Mouse (Mus musculus): ENCODE results near the gene Smurf2. TPM values are rescaled to one million over a fixed set of nuclear protein-coding genes. Genes with fewer than 3 reads are reported as not detected.

Smurf2 gene
- polyA plus RNA-seq (2015; fragmentation: Nextera tagmentation; extraction: Ambion mirVana) = 16.5 and 16.8 TPM in 2 replicates

DNA sequence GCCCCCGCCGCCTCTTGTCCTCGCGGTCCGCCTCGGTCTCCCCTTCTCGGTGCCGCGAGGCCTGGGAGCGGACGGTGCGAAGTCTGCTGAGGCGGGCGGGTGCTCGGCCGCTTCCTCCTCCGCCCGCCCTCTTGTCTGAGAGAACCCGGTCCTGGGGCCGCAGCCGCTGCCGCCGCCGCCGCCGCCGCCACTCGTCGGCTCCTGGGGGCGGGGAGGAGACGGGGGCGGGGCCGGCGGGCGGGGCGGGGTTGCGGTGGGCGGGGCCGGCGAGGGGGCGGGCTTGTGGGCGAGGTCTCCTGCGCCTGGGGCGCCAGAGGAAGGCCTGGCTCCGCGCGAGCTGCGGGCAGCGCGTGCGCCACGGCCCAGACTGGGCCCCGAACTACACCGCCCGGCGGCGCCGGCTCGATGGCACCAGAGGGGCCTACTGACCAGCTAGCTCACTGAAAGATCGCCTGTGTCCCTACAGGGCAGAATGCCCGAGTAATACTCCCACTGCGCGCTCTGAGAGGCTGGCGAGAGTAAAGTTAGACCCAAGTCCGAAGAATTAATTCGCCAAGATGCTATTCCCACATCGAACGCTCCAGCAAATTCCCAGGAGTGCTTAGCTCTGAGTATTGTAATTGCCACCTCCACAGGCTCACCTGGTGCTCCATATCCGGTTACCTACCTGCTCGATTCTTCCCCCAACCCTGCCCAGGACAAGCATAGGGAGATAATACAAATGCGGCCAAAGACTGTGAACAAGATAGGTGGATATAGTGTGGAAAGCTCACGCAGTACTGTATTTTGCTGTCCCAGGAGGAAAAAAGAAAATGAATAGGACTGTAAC is at the start of gene Smurf2:
TSS of gene Smurf2 (minus strand) at position 165 of the 829 bp plus-strand sequence.
- no peaks in the 10 kb centered on the region for H3K36me3 ChIP-seq
- H3K4me2 ChIP-seq = peak within 1 kb of the TSS; percentile 77
- peak within 1 kb of the TSS; percentile 95 for H3K27ac ChIP-seq
- peak within 1 kb of the TSS; percentile 92 for H3K4me3 ChIP-seq
- no peaks in the 10 kb centered on the region for H3K27me3 ChIP-seq
- WGBS = 3% methylated on average over 55 of the region's 72 CpGs
- H3K9me3 ChIP-seq = no peaks in the 10 kb centered on the region
- H3K4me1 ChIP-seq = peaks cover 19% of the 10 kb centered on the region
- peak within 1 kb of the TSS; percentile 97 for H3K9ac ChIP-seq
- peak; percentile 91 for ATAC-seq (ENCODE audit: insufficient number of reproducible peaks, insufficient read depth, low FRiP score, low TSS enrichment, low read depth)

DNA sequence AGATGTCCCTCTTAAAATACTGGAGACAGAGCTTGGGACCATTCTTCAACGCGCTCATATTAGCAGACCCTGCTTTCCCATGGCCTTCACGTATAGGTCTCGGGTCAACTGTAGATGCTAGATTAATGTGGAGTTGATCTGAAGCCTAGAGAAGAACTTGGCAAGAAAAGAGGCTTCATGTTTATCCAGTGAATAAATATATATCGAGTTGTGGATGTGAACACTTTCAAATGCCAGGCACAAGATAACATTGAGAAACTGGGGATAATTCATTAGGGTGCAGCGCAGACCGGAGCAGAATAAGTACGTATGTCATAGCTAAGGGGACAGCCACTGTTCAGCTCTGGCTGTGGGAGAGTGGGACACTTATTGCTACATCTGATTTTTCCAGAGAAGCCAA is 49.3 kb upstream of the Smurf2 start:
- H3K9me3 ChIP-seq = 0 out of 2 replicates have a peak, but pooled peaks cover 2% of the 10 kb centered on the region
- H3K4me2 ChIP-seq = no peak overlapping the region
- H3K36me3 ChIP-seq = no peaks in the 10 kb centered on the region
- H3K4me3 ChIP-seq = no peak overlapping the region
- WGBS = 92% methylated on average over 8 of the region's 8 CpGs
- no peaks in the 10 kb centered on the region for H3K27me3 ChIP-seq
- no peak for ATAC-seq (ENCODE audit: insufficient number of reproducible peaks, insufficient read depth, low FRiP score, low TSS enrichment, low read depth)
- H3K27ac ChIP-seq = no peak overlapping the region
- H3K9ac ChIP-seq = no peak overlapping the region
- H3K4me1 ChIP-seq = 0 out of 2 replicates have a peak, but pooled peaks cover 3% of the 10 kb centered on the region

DNA sequence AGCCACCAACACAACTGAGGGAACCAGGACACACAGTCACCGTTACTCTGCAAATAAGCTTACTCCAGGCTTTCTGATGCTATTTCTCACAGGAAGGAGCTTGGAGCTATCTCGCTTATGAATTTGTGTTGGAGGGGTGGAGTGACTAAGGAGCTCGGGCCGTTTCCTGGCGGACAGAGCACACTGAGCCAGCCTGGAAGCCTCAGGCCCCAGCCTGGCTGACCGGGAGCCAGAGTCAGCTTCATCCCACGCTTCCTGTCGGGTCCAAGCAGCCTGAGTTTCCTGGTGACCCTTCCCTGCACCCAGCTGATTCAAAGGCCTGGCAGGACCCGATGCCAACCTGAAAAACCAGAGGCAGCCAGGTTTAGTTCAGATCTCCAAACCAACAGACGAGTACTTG is 47.1 kb upstream of the Smurf2 start:
- no peak overlapping the region for H3K4me2 ChIP-seq
- H3K4me3 ChIP-seq = no peak overlapping the region
- 56% methylated on average over 10 of the region's 10 CpGs for WGBS
- H3K27ac ChIP-seq = no peak overlapping the region
- H3K9me3 ChIP-seq = no peaks in the 10 kb centered on the region
- no peak for ATAC-seq (ENCODE audit: insufficient number of reproducible peaks, insufficient read depth, low FRiP score, low TSS enrichment, low read depth)
- no peaks in the 10 kb centered on the region for H3K27me3 ChIP-seq
- 0 out of 2 replicates have a peak, but pooled peaks cover 3% of the 10 kb centered on the region for H3K4me1 ChIP-seq
- H3K9ac ChIP-seq = no peak overlapping the region
- no peaks in the 10 kb centered on the region for H3K36me3 ChIP-seq

DNA sequence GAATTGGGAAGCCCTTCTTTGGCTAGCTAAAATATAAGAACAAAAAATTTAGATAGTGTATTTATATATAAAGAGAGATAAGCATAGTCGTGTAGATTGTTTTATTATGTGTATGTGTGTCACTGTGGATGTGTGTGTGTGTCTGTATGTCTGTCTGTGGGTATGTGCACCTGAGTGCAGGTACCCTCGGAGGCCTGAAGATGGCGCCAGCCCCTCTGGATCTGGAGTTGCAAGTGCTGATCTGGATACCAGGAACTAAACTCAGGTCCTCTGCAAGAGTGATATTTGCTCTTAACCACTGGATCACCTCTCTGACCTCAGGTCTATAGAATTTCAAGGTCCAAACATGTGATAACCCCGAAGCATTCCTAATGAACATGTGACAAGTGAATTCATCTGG is 45.4 kb upstream of the Smurf2 start:
- Histone ChIP-seq H3K36me3 (no peaks in the 10 kb centered on the region), H3K9ac (no peak overlapping the region), H3K4me2 (no peak overlapping the region), H3K27me3 (no peaks in the 10 kb centered on the region), H3K9me3 (no peaks in the 10 kb centered on the region), H3K4me1 (peaks cover 8% of the 10 kb centered on the region), H3K4me3 (no peak overlapping the region), H3K27ac (no peak overlapping the region)
- no peak for ATAC-seq (ENCODE audit: insufficient number of reproducible peaks, insufficient read depth, low FRiP score, low TSS enrichment, low read depth)
- WGBS = 91% methylated on average over 4 of the region's 4 CpGs

DNA sequence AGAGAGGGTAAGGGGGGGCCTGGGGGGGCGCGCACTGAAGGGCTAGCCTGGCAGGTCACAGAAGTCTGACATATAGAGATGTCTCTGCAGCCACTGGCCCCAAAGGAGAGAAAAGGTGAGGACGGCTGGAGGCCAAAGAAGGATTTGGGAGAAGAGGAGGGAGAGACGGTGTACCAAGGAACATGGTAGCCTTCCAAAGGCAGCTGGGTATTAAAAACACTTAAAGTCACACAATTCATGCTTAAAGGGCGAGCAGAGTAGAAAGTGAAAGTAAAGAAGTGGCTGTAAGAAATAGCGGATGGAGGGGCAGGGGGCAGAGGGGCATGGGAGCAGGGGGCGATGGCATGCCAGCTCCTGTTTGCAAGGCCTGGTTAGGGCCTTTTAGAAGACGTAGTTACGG is 41.8 kb upstream of the Smurf2 start:
- Histone ChIP-seq H3K4me1 (peaks cover 9% of the 10 kb centered on the region), H3K4me3 (no peak overlapping the region), H3K27me3 (no peaks in the 10 kb centered on the region), H3K9me3 (no peaks in the 10 kb centered on the region), H3K9ac (no peak overlapping the region), H3K36me3 (no peaks in the 10 kb centered on the region), H3K4me2 (no peak overlapping the region), H3K27ac (no peak overlapping the region)
- ATAC-seq (ENCODE audit: insufficient number of reproducible peaks, insufficient read depth, low FRiP score, low TSS enrichment, low read depth) = no peak
- WGBS = 86% methylated on average over 9 of the region's 9 CpGs

DNA sequence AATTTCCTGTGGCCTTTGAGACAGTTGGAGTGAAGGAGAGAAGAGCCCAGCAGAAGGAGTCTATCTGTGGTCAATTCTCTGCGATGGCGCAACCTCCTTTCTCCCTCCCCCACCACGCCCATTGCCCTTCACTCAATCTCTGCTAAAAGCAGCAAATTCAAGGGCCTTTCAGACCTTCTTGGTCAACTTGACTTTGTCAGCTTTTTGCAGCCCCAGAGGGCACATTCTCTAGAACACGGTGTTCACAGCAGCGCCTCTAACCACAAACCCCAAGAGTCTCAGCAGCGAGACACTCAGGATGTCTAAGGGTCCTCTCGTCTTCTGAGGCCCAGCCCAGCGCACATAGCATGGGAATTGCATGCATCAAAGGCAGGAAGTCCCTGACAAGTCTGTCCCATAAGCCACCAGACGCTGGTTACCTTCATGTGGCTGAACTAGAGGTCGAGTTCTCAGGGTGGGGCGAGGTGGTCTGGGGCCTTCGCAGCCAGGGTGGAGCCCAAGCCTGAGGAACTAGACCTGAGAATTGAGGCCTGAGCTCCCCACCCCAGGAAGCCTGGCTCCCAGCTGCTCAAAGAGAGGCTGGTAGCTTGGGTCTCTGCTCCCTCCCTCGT is 41.1 kb upstream of the Smurf2 start:
- no peaks in the 10 kb centered on the region for H3K27me3 ChIP-seq
- H3K9me3 ChIP-seq = no peaks in the 10 kb centered on the region
- WGBS = 59% methylated on average over 13 of the region's 13 CpGs
- no peak for ATAC-seq (ENCODE audit: insufficient number of reproducible peaks, insufficient read depth, low FRiP score, low TSS enrichment, low read depth)
- H3K36me3 ChIP-seq = no peaks in the 10 kb centered on the region
- H3K4me1 ChIP-seq = peaks cover 11% of the 10 kb centered on the region
- no peak overlapping the region for H3K9ac ChIP-seq
- H3K27ac ChIP-seq = no peak overlapping the region
- no peak overlapping the region for H3K4me3 ChIP-seq
- no peak overlapping the region for H3K4me2 ChIP-seq

DNA sequence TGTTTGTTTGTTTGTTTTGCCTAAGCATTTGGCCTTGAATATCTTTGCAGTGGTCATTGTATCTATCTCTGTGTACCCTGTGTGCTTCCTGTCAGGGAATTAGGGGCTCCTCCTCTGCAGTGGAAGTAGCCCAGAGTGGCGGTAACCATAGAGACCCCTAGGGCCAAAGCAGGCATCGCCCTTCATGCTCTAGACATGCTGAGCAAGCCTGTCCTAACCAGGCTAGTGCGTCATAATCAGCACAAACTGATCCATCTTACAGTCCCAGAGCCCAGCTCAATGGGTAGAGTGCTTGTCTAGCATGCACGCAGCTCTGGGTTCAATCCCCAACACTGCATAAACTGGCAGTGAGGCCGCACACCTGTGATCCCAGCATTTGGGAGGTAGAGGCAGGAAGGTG is 38.6 kb upstream of the Smurf2 start:
- Histone ChIP-seq H3K9ac (no peak overlapping the region), H3K36me3 (no peaks in the 10 kb centered on the region), H3K4me1 (peaks cover 15% of the 10 kb centered on the region), H3K4me3 (no peak overlapping the region), H3K9me3 (no peaks in the 10 kb centered on the region), H3K27ac (no peak overlapping the region), H3K4me2 (no peak overlapping the region), H3K27me3 (no peaks in the 10 kb centered on the region)
- WGBS = 87% methylated on average over 5 of the region's 5 CpGs
- ATAC-seq (ENCODE audit: insufficient number of reproducible peaks, insufficient read depth, low FRiP score, low TSS enrichment, low read depth) = no peak

DNA sequence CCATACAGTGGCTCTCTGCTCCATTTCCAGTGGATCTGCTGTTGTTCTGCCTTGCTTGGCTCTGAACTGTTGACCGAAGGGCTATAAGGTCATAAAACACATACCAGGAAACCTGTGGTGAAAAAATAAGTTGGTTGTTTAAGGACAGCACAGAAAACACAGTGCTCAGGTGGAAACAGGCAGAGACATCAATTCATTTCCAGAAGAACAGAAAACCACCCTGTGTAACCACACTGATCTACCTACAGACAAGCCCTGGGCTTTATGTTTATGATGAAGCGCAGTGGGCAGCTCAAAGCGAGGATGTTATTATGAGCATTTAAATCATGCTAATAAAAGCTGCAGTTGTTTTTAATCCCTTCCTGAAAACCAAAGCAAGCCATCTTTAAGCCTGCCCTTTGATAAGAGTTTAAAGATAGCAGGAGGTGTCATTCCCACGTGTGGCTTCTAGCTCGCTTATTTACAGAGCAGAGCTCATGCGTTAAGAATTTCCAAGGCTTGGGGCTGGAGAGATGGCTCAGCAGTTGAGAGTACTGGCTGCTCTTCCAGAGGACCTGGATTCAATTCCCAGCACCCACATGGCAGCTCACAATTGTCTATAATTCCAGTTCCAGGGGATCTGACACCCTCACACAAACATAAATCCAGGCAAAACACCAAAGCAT is 38.0 kb upstream of the Smurf2 start:
- no peak overlapping the region for H3K9ac ChIP-seq
- peaks cover 15% of the 10 kb centered on the region for H3K4me1 ChIP-seq
- H3K9me3 ChIP-seq = no peaks in the 10 kb centered on the region
- H3K4me3 ChIP-seq = no peak overlapping the region
- no peak overlapping the region for H3K27ac ChIP-seq
- 87% methylated on average over 6 of the region's 6 CpGs for WGBS
- H3K4me2 ChIP-seq = no peak overlapping the region
- no peaks in the 10 kb centered on the region for H3K27me3 ChIP-seq
- no peaks in the 10 kb centered on the region for H3K36me3 ChIP-seq
- no peak for ATAC-seq (ENCODE audit: insufficient number of reproducible peaks, insufficient read depth, low FRiP score, low TSS enrichment, low read depth)

DNA sequence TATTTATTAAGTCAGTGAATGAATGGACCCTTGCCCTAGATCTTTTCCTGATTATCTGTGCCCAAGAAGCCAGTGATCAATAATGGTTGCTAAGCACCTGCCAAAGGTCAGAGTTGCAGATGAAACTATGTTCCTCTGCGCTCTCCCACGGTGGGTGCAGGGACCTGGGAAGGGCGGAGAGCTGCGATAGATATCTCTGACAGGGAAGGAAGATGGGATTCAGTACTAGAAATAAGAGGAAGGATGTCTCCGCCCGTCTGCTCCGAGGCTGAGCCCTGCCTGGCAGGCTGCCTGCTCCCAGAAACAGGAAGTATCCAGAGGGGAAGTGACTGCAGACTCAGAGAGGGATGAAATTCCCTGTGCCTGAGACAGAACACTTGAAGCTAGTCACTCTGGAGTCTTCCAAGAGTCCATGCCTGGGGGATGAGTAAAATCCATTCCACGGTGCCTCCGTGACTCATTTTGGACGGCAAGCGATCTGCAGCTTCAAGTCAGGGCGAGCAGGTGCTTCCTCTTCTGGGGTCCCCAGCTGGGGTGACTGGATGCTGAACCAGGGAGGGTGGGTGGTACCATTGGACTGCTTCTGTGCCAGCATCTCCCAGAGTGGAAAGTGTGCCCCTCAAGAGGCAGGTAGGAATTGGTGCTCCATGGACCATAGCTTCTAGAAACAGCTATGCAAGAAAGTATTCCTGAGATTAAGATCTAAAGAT is 36.9 kb upstream of the Smurf2 start:
- H3K27me3 ChIP-seq = no peaks in the 10 kb centered on the region
- ATAC-seq (ENCODE audit: insufficient number of reproducible peaks, insufficient read depth, low FRiP score, low TSS enrichment, low read depth) = no peak
- H3K4me3 ChIP-seq = no peak overlapping the region
- no peaks in the 10 kb centered on the region for H3K9me3 ChIP-seq
- 0 out of 2 replicates have a peak overlapping the region, but pooled peaks have one; percentile 33 for H3K27ac ChIP-seq
- H3K9ac ChIP-seq = no peak overlapping the region
- H3K36me3 ChIP-seq = no peaks in the 10 kb centered on the region
- H3K4me1 ChIP-seq = peaks cover 15% of the 10 kb centered on the region
- H3K4me2 ChIP-seq = no peak overlapping the region
- 74% methylated on average over 12 of the region's 12 CpGs for WGBS

DNA sequence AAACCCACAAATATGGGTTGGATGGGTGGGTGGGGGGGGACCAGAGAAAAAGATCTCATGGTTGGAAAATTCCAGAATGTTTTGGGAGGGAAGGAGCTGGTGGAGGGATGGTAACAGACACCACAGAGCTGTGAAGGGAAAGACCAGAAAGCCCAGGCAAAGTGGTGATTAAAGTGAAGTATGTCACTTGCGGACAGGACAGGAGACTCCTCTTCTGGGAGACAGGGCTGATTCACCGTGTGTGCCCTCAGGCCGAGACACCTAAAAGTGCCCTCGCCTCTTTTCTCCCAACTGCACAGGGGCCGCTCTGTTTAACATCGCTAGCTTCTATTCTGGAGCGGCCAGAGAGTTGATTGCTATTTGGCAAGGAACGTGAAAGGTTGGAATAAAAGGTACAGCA is 34.1 kb upstream of the Smurf2 start:
- H3K4me2 ChIP-seq = no peak overlapping the region
- ATAC-seq (ENCODE audit: insufficient number of reproducible peaks, insufficient read depth, low FRiP score, low TSS enrichment, low read depth) = no peak

DNA sequence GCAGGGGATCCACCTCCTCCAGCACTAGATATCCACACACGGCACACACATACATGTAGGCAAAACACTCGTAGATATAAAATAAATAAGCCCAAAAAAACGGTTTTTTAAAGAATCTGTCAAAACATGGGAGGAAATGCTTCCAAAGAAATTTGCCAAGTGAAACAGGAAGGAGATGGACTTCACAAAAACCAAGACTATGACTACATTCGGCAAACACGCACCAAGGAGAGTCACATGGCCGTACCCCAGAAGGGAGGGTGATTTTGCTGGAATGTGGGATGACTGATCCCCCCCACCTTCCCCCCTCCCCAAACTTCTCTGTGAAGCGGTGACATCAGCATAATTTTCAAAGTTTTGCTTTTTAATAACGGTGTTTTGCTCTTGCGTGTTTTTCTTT is 33.6 kb upstream of the Smurf2 start:
- 62% methylated on average over 9 of the region's 9 CpGs for WGBS
- no peak overlapping the region for H3K9ac ChIP-seq
- no peaks in the 10 kb centered on the region for H3K9me3 ChIP-seq
- ATAC-seq (ENCODE audit: insufficient number of reproducible peaks, insufficient read depth, low FRiP score, low TSS enrichment, low read depth) = no peak
- no peak overlapping the region for H3K4me2 ChIP-seq
- H3K4me1 ChIP-seq = peaks cover 10% of the 10 kb centered on the region
- H3K36me3 ChIP-seq = no peaks in the 10 kb centered on the region
- no peaks in the 10 kb centered on the region for H3K27me3 ChIP-seq
- no peak overlapping the region for H3K4me3 ChIP-seq
- H3K27ac ChIP-seq = no peak overlapping the region

More for the DNA sequence above, 34.1 kb upstream of the Smurf2 start:
- Histone ChIP-seq H3K9ac (no peak overlapping the region), H3K4me3 (no peak overlapping the region), H3K4me1 (peaks cover 10% of the 10 kb centered on the region), H3K36me3 (no peaks in the 10 kb centered on the region), H3K27me3 (no peaks in the 10 kb centered on the region), H3K27ac (peak overlapping the region; percentile 51; the same call in 1 of the 2 replicates), H3K9me3 (no peaks in the 10 kb centered on the region)
- WGBS = 59% methylated on average over 8 of the region's 8 CpGs
